Mouse (Mus musculus) A20 (cell line): ENCODE data around the gene Hint2.

Experiments
- DNase-seq: peaks from one replicate; pipeline ENCODE4 v3.0.0-alpha.2; 2011; ENCODE audit warnings: low read depth, low spot score

The Hint2 gene

DNA sequence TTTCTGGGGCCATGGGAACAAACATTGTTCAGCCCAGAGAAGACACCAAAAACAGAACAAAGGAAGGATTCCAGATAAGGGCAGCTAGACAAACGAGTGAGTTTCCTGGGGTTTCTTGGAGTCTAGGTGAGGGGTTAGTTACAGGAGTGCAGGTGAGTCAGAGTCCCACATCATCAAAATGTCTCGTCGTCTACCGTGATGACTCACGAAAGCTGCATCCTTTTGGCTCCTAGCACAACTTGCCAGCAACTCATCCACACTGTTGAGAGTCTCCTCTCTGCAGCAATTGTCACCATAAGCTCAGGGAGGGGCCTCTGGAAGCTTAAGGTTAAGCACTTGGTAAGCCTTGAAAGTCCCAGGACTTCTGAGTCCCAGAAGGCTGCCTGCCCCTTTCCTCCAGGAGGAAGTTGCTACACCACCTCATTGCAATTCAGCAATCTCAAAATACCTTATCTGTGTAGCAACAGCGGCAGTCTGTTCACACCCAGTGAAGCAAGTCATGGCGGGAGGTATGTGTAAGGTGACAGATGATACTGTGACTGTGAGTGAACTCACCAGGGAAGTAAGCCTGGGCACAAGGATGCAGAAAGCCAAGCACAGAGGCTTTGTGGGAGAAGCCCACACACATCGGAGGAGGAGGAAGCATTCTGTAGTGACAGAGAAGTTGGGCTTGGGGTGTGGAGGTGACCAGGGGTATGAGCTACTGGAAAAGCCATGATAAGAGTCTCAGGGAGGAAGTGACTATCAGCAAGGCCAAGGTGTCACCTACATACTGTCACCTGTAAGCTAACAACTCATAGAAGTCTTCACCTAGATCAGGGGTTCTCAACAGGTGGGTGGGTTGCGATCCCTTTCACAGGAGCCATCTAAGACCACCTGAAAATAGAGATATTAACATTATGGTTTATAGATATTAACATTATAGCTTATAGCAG lies 51.2 kb downstream of the Hint2 start:
- DNase-seq: no peak
